In the genomic region with DNA sequence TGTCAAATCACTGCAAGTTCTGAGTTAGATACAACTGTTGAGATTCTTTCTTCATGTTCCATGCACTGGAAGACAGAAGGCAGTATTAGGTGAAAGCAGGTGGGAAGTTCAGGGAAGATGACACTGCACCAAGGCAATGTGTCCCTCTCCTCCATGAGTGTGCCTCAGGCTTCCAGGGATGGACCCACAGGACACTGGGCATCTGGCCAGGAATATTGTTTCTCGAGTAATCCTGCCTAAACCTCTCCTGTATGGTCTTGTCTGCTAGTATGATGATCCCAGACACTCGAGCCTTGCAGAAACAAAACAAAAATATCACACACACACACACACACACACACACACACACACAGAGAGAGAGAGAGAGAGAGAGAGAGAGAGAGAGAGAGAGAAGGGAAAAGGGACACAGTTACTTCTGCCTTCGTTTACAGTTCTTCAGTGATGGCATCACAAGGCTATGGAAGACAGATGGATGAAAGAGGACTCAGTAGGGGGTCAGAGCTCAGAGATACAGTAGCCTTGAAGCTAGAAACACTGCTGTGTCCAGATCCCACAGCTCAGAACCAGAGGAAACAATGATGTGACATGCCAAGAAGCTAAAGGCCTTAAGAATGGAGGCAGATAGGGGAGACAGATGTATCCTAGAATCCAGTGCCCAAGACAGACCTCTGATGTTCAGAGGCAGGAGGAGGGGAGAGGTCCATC, we compare ENCODE assay signal across 20 mouse cellular contexts.
DNase-seq lines count a peak whose midpoint lies in the region; ATAC-seq lines count a peak whose summit lies in the region.
"Had no signal": no experiment of that assay in that cellular context is flagged by ENCODE, and none has a peak within 500 bp of the region (broad histone marks: within the 10 kb centered on the region; RNA-seq: fewer than 3 reads in every experiment).

No protein-coding gene starts in this region.

- WGBS in embryonic facial prominence, embryonic 14.5 days = 49% methylated on average over 3 of the region's 3 CpGs
- WGBS in embryonic facial prominence, embryonic 10.5 days = 71% methylated on average over 3 of the region's 3 CpGs

- no peak for ATAC-seq in embryonic facial prominence, embryonic 14.5 days (ENCODE audit: low read depth)
- ATAC-seq: activated CD4-positive, CD25-positive, alpha-beta regulatory T cell, adult 4 months; forebrain, embryonic 16.5 days; hindbrain, postnatal 0 days; Patski had no signal

- H3K27me3 ChIP-seq in embryonic facial prominence, embryonic 14.5 days (replicated peaks; ENCODE audit: control insufficient read depth, insufficient read depth, low read length) = no peaks in the 10 kb centered on the region
- no peaks in the 10 kb centered on the region for H3K27me3 ChIP-seq in embryonic facial prominence, embryonic 10.5 days (replicated peaks; ENCODE audit: low read depth, poor library complexity, severe bottlenecking)
- H3K27me3 ChIP-seq: forebrain, embryonic 12.5 days; hindbrain, embryonic 13.5 days; Patski had no signal

- no peak overlapping the region for H3K4me3 ChIP-seq in embryonic facial prominence, embryonic 14.5 days (ENCODE audit: low read depth, low read length)
- no peak overlapping the region for H3K4me3 ChIP-seq in embryonic facial prominence, embryonic 10.5 days
- H3K4me3 ChIP-seq: forebrain, embryonic 12.5 days; hindbrain, embryonic 13.5 days had no signal

- peak; percentile 24 for DNase-seq in embryonic facial prominence, embryonic 14.5 days (ENCODE audit: low spot score)
- no peak for DNase-seq in embryonic facial prominence, embryonic 10.5 days (ENCODE audit: low spot score)
- peak; percentile 24 for DNase-seq in cerebellum, adult 11 months
- peak; percentile 49 for DNase-seq in cerebellum, adult 9-10 months
- DNase-seq in cerebellum, postnatal 25 days = peak; percentile 23 to 49
- DNase-seq in right cerebral cortex, adult 18-20 months = no peak
- no peak for DNase-seq in spleen, postnatal 10 days (ENCODE audit: low spot score in 2 of 2)
- DNase-seq in layer of hippocampus, postnatal 14 days (ENCODE audit: low spot score in 2 of 2) = no peak
- DNase-seq: adrenal gland, adult 2 months; adrenal gland, postnatal 25 days; gastrocnemius, postnatal 25 days; heart, postnatal 14 days; kidney, adult 11 months; kidney, adult 9 months had no signal

- no peak overlapping the region for H3K27ac ChIP-seq in embryonic facial prominence, embryonic 14.5 days (replicated peaks; ENCODE audit: low read depth, low read length)
- H3K27ac ChIP-seq in embryonic facial prominence, embryonic 10.5 days (replicated peaks) = no peak overlapping the region
- H3K27ac ChIP-seq: forebrain, embryonic 12.5 days; hindbrain, embryonic 13.5 days; hindbrain, postnatal 0 days had no signal

- H3K36me3 ChIP-seq in embryonic facial prominence, embryonic 14.5 days (ENCODE audit: control insufficient read depth, insufficient read depth, low read length) = no peaks in the 10 kb centered on the region
- no peaks in the 10 kb centered on the region for H3K36me3 ChIP-seq in embryonic facial prominence, embryonic 10.5 days (replicated peaks)
- H3K36me3 ChIP-seq: forebrain, embryonic 12.5 days; hindbrain, embryonic 13.5 days had no signal

- no peaks in the 10 kb centered on the region for H3K9me3 ChIP-seq in embryonic facial prominence, embryonic 14.5 days (ENCODE audit: control insufficient read depth, low read length)
- H3K9me3 ChIP-seq in embryonic facial prominence, embryonic 10.5 days = no peaks in the 10 kb centered on the region
- H3K9me3 ChIP-seq: forebrain, embryonic 12.5 days; hindbrain, embryonic 13.5 days had no signal

- H3K9ac ChIP-seq in embryonic facial prominence, embryonic 14.5 days (ENCODE audit: low read depth, low read length) = no peak overlapping the region
- H3K9ac ChIP-seq: forebrain, embryonic 12.5 days; hindbrain, embryonic 13.5 days had no signal

- no peak overlapping the region for H3K4me2 ChIP-seq in embryonic facial prominence, embryonic 14.5 days (ENCODE audit: low read depth, low read length)
- H3K4me2 ChIP-seq: forebrain, embryonic 12.5 days; hindbrain, embryonic 13.5 days had no signal

- H3K4me1 ChIP-seq in embryonic facial prominence, embryonic 14.5 days (ENCODE audit: control insufficient read depth, insufficient read depth, low read length) = no peaks in the 10 kb centered on the region
- H3K4me1 ChIP-seq in embryonic facial prominence, embryonic 10.5 days = no peaks in the 10 kb centered on the region; the same call in 1 of the 2 replicates

Comparison
In these comparisons a context has a peak if more than half of its experiments do, and no peak if none do; other contexts are left out.
1. DNase-seq: peak in embryonic facial prominence, embryonic 14.5 days (single experiment), cerebellum, adult 11 months (single experiment), cerebellum, adult 9-10 months (single experiment) and cerebellum, postnatal 25 days (2 of 2); none in embryonic facial prominence, embryonic 10.5 days (single experiment), right cerebral cortex, adult 18-20 months (single experiment), spleen, postnatal 10 days (0 of 2) and layer of hippocampus, postnatal 14 days (0 of 2).